Mouse (Mus musculus): ENCODE results near the gene Myo9b.

Gene Myo9b

GRCm38 (mm10) chr8:71368366-71368765, 95.9 kb downstream of the Myo9b start:
- no peak for DNase-seq

- no peak for DNase-seq
Observed at GRCm38 (mm10) chr8:71369040-71369718, 96.7 kb downstream of the Myo9b start.

GRCm38 (mm10) chr8:71370711-71371235, 98.3 kb downstream of the Myo9b start:
- DNase-seq = no peak

- DNase-seq = peak; percentile 99
Observed at GRCm38 (mm10) chr8:71371236-71371848, 98.8 kb downstream of the Myo9b start, which contains the start of gene Ocel1. Ocel1 (plus strand) TSS chr8:71371298.

- peak; percentile 41 for DNase-seq
Observed at GRCm38 (mm10) chr8:71372427-71372826, 99.9 kb downstream of the Myo9b start.

GRCm38 (mm10) chr8:71373000-71373399, 100.5 kb downstream of the Myo9b start:
- DNase-seq = no peak

- peak; percentile 75 for DNase-seq
Observed at GRCm38 (mm10) chr8:71374616-71375206, 102.2 kb downstream of the Myo9b start.

GRCm38 (mm10) chr8:71375581-71376422, 103.3 kb downstream of the Myo9b start:
- DNase-seq = peak; percentile 87

GRCm38 (mm10) chr8:71376423-71377030, 104.0 kb downstream of the Myo9b start:
- DNase-seq = peak; percentile 53

GRCm38 (mm10) chr8:71379008-71379407, 106.5 kb downstream of the Myo9b start:
- DNase-seq = no peak

- peak; percentile 67 for DNase-seq
Observed at GRCm38 (mm10) chr8:71379512-71380075, 107.1 kb downstream of the Myo9b start.

- DNase-seq = peak; percentile 60
Observed at GRCm38 (mm10) chr8:71380178-71381171, 108.0 kb downstream of the Myo9b start.

- peak; percentile 90 for DNase-seq
Observed at GRCm38 (mm10) chr8:71381421-71381970, 109.0 kb downstream of the Myo9b start, which contains the start of gene Nr2f6. Nr2f6 (minus strand) TSS chr8:71381960.

GRCm38 (mm10) chr8:71381971-71382961, 109.8 kb downstream of the Myo9b start:
- peak; percentile 95 for DNase-seq

- DNase-seq = no peak
Observed at GRCm38 (mm10) chr8:71383396-71383795, 110.9 kb downstream of the Myo9b start.

- DNase-seq = no peak
Observed at GRCm38 (mm10) chr8:71383860-71384259, 111.3 kb downstream of the Myo9b start.

- DNase-seq = no peak
Observed at GRCm38 (mm10) chr8:71385212-71385835, 112.8 kb downstream of the Myo9b start.

- no peak for DNase-seq
Observed at GRCm38 (mm10) chr8:71388267-71388666, 115.8 kb downstream of the Myo9b start.

- no peak for DNase-seq
Observed at GRCm38 (mm10) chr8:71391696-71392095, 119.2 kb downstream of the Myo9b start.
